Mouse (Mus musculus) G1E-ER4 (cell line): Measurements from ENCODE around the gene Flnb. TPM values are rescaled to one million over a fixed set of nuclear protein-coding genes. Genes with fewer than 3 reads are reported as not detected.

Source experiments
- GATA1 ChIP-seq: IDR thresholded peaks from one replicate; pipeline ENCODE4 v1.8.0; 2012; ENCODE audit warnings: low read length, inconsistent platforms
- polyA plus RNA-seq: library from polyadenylated mRNA; stranded (reverse); fragments of >175 nt; gene quantifications from 2 replicates; pipeline ENCODE4 v1.2.3, GENCODE M21; 2012

Flnb gene
- polyA plus RNA-seq, 1 experiment = 5.9 TPM

DNA sequence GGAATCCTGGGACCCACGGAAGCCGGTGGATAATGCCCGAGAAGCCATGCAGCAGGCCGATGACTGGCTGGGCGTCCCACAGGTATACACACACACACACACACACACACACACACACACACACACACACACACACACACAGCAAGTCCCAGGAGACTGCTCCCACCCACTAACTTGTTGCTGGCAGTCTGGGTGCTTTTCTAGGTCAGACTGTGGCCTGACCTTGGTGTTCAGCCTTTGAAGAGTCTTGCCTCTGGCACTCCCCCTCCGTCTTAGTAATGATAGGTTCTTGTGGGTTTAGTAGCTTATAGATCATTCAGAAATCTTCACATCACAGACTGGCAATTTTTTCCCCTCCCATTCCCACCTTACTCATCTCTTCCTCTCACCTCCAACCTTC, 52.0 kb downstream of the Flnb start:
- no peak for TF ChIP-seq GATA1

DNA sequence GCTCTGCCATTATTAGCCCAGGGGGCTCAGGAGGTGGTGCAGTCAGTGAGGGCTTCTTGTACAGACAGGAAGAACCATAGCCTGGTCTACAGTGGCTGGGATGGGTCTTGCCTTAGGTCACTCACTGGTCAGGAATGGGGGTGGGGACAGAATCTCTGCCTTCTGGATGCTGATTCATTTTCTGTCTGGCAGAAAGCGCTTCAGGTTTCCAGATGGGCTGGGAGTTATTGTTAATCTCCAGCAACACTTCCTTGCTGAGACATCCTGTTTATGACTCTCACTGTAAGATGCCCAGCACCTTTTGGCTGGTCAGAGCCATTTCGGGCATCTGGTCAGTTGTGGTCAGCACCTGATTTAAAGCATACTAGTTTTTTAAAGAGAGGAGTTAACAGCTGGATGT, 55.8 kb downstream of the Flnb start:
- TF ChIP-seq GATA1 = no peak

DNA sequence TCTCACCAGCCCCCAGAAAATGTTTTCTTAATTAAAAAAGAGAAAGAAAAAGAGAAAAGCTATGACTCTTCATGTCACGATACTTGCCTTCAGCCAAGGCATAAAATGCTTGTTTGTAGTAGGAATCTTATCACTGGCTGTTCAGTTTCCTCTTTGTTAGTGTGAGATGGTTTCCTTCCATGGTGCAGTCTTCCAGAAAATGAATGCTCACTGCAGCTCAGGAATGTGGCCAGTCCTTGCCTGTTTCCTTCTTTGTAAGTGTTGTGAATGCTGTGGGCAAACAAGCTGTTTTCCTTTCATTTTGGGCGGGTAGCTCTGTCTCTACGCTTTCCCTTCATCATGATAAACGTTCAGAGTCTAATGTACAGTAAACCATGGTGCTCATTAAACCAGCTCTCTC, 56.7 kb downstream of the Flnb start:
- no peak for TF ChIP-seq GATA1

DNA sequence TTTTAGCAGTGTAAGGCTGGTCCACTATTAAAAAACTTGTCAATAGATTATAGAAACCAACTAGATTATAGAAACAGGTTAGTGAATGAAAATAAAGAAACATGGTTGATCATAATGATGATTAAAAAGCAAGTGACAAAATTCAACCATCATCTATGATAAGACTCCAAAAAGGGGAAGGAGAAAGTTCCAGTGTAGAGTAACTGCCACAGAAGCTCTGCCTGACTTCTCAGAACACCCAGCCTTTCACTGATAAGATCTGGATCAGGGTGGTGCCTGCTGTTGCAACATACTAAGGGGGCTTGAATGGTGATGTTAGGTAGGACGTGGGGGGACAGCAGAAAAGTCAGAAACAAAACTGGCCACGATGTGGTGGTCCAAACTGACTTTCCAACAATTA, 60.2 kb downstream of the Flnb start:
- no peak for TF ChIP-seq GATA1

DNA sequence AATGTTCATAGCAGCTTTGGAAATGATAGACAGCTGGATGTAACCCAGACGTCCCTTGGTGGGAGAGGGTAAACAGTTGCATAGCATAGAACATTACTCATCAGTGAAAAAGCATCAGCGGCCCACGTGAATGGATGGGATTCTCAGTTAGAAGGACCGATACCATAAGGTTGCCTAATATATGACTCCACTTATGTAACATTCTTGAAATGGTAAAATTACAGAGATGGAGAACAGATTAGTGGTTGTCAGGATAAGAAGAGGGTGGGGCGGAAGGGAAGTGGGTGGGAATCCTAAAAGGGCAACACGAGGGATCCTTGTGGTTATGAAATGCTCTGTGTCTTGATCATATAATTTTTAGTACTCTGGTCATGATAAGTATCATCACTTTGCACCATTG, 62.6 kb downstream of the Flnb start:
- TF ChIP-seq GATA1 = no peak

DNA sequence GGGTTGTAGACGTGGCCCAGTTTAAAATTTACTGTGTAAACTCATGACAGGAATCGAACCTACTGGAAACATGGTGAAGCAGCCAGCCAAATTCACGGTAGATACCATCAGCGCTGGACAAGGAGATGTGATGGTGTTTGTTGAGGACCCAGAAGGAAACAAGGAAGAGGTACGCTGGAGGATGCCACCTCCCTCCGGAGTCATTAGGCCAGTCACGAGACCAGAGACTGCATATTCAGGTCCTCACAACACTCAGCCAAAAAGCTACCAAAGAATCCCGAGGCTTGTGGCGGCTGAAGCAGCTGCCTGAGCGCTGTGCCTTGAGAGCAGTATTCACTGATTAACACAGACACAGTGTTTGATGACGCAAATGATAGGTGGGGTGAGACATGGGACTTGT, 63.8 kb downstream of the Flnb start:
- no peak for TF ChIP-seq GATA1

DNA sequence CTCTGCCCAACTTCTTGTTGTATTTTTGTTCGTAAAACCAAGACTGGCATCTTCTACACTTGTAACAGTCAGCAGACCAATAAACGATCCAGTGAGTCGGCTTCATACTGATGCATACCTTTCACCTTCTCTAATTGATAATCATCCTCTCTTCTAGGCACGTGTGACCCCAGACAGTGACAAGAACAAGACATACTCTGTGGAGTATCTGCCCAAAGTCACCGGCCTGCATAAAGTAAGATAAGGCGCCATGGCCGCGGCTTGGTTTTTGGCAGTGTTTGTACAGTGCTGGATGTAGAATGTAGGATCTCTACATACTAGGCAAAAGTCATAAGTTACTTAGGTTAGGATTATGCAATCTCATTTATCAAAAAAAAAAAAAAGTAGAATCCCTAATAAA, 64.3 kb downstream of the Flnb start:
- TF ChIP-seq GATA1 = no peak

DNA sequence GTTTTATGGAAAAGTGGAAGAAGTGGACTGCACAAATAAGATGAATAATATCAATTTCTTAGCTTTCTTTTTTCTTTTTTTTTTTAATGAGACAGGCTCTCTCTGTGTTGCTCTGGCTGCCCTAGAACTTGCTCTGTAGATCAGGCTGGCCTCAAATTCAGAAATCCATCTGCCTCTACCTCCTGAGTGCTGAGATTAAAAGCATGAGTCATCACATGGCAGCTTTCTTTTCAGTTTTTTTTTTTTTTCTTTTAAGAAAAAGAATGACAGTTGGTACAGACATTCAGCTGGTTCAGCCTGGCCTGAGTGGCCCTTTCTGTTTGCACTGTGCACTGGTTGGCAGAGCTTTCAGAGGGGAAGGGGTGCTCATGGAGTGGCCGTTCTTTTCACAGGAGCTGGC, 66.4 kb downstream of the Flnb start:
- no peak for TF ChIP-seq GATA1

DNA sequence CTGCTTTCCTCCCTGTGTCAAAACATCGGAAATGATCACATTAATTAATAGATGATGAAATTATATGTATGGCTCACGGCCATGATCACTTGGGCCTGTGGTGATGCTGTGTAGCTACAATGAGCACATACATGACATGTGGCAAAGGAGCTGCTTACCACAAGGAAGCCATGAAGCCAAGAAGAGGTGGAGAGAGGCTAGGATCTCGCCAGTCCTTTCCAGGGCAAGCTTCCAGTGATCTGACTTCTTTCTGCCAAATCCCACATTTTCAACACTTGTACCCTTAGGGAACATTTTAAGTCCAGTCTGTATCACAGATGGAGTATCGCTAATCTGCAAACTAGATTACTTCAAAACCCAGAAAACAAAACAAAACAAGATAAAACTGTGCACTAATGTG, 67.1 kb downstream of the Flnb start:
- TF ChIP-seq GATA1 = no peak

DNA sequence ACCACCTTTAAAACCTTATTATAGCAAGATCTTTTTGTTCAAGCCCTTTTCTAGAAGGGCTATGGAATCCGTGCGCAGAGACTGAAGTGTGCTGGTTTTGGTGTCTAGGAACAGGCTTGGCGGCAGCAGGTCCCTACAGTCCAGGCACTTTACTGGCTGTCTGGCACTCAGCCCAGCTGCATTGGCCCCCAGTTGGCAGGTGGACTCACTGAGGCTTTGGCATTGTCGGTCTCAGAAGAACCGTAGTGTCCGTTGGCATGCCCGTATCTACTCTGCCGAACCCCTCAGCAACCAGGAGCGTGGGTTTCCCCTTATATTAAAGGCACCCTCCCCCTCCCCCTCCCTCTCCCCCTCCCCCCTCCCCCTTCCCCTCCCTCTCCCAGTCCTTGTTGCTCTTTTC, 67.8 kb downstream of the Flnb start:
- TF ChIP-seq GATA1 = no peak

DNA sequence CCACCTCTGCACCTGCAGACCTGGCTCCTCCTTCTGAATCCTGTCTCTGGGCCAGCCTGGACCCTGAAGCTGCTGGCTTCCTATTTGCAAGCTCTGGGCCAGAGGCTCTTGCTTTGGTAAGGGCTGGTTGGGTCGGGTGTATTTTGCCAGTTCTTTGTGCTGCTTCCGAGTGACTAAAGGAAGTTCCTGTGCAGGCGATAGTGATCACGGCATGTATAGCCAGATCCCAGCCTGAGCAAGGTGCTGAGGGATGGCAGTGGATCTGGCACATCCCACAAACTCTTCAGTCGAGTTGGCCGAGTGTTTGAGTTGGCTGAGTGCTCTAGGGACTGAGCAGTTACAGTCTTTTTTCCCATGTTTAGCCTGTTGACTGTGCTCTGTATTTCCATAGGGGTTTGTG, 68.3 kb downstream of the Flnb start:
- TF ChIP-seq GATA1 = no peak

DNA sequence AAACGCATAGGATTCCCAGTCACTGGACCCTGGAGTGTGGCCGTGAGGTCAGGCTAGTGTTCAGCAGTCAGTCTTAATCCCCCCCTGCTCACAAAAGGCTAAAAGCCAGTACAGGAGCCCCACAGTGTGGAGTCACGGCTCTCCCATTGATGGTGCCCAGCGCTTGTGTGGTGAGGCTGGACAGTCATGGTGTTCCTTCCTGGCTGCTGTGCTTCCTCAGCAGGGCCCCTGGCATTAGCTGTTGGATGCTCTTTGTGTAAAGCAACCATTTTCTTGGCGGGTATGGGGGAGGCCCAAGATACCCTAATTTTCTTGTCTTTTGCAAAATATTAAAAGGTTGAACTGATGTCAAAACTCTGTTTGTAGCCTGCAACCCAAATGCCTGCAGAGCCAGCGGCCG, 69.4 kb downstream of the Flnb start:
- TF ChIP-seq GATA1 = no peak

DNA sequence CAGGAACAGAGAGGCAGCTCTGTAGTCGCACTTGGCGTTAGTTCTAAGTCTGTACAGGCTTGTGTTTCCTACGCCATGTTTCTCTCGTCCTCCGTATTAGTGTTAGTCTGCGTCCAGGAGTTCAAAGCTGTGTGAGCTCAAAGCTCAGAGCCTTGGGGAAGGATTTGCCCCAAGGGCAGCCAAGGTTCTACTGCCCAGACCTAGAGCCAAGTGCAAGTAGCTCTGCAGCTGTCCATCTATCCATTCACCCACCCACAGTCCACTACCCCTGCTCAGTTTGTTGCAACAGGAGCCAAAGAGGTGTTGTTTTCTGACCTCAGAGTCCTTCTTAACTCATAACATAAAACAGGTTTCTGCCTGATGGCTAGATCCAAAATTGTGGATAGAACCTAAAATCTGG, 70.5 kb downstream of the Flnb start:
- TF ChIP-seq GATA1 = no peak

DNA sequence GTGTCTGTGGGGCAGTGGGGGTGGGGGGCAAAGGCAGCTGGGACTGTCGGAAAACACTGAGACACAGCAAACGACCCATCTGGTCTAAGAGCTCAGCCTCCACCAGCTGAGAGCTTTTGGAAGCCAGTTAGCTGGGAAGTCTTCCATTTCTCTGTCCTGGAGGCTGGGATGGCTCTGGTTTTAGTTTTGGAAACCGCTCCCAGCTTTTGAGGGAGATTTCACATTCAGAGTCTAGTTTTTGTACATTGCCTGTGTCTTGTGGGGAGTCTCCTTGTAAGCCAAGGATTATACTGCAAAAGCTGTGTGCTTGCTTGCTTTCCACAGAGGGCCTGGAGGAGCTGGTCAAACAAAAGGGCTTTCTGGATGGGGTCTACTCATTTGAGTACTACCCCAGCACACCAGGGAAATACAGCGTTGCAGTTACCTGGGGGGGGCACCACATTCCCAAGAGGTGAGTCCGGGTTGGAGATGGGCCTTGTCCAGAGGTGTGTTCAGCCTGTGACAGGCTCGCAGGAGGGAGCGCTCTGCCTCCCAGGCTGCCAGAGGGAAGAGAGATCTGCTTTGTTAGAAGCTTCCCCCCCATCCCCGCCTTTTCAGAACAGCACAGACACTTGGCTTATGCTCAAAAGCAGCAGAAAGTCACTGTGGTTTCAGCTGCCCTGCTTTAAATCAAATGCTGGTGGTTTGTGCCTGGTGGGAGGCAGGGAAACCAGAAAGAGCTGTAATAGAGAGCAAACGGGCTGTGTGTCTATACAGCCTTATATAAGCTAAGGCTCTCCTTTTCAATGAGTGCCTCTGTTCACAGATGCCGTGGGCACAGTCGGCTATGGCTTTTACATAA, 71.3 kb downstream of the Flnb start:
- no peak for TF ChIP-seq GATA1

DNA sequence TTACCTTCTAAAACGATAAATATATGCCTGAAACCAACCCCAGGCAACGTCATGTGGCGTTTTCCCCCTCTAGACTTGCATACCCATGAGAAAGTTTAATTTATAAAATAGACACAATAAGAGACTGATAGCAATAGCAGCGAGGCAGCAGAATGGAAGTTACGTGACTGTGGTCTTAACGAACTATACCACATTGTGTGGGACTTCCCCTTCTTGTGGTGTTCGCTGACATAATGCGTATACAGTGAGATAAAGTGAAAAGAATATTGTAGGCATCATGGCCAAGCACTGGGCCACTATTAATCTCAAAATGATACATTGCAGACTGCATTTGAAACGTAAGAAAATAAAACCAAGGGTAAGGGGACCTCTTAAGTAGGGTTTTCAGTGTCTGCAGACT, 72.1 kb downstream of the Flnb start:
- TF ChIP-seq GATA1 = no peak

DNA sequence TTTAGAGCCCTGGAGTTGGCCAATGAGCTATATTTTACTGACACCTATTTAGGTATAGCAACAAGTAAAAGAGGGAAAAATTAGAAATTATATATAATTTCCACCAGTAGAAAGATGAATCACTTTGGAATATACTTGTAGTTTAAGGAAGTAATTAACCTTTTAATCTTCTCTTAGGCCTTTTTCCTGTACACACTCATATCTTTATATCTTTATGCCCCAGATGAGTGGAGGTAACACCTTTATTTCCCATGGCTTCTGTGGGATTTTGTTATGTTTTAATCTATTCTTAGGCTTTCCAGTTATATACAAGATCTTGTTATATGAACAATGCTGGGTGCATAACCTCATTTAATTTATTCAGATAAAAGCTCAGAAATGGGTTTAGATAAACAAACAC, 73.6 kb downstream of the Flnb start:
- no peak for TF ChIP-seq GATA1

DNA sequence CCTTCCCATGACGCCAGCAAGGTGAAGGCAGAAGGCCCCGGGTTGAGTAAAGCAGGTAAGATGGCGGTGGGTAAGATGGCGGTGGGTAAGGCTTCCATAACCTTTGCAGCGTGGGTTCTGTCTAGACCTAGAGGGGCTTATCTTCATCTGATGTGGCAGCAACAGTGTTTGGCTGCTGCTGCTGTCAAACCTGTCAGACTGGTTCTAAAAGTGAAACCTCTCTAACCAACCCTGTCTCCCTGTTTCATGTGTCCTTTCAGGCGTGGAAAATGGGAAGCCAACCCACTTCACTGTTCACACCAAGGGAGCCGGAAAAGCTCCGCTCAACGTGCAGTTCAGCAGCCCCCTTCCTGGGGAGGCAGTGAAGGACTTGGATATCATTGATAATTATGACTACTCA, 78.4 kb downstream of the Flnb start:
- TF ChIP-seq GATA1 = no peak

DNA sequence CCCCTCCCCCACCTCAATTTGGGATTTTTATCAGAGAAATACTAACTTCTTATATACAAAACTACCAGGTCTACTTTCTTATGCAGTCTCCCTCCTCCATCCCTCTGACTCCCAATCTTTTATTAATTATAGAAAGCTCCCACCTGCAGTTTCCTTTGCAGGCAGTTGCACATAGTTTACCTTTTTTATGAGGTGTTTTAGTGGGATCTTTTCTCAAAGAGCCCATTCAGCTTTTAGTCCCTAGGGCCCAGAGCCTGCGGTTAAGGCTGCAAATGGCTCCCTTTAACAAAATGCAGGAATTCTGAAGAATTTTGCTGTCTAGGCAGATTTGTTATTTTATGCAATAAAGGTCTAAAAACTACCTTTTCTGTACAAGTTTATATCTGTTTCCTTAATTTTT, 78.9 kb downstream of the Flnb start:
- TF ChIP-seq GATA1 = no peak
